Mouse (Mus musculus) kidney, postnatal 36 days (tissue): Measurements from ENCODE around the gene Gcnt2.

Experiments
- DNase-seq, 2 experiments: peaks; one replicate each; pipeline ENCODE4 v3.0.0; 2021 to 2022; ENCODE audit warnings: mixed read lengths in 2 of 2

Gcnt2 gene

GRCm38 (mm10) chr13:40906528-40906927, 47.0 kb downstream of the Gcnt2 start:
- DNase-seq, result no peak

- DNase-seq, result no peak
Observed at GRCm38 (mm10) chr13:40907274-40907673, 47.7 kb downstream of the Gcnt2 start.

GRCm38 (mm10) chr13:40908044-40908443, 48.5 kb downstream of the Gcnt2 start:
- no peak for DNase-seq

- DNase-seq, result no peak
Observed at GRCm38 (mm10) chr13:40909060-40909459, 49.5 kb downstream of the Gcnt2 start.

- no peak for DNase-seq
Observed at GRCm38 (mm10) chr13:40910047-40910446, 50.5 kb downstream of the Gcnt2 start.

GRCm38 (mm10) chr13:40911951-40912350, 52.4 kb downstream of the Gcnt2 start:
- DNase-seq, result no peak

GRCm38 (mm10) chr13:40913395-40914018, 54.0 kb downstream of the Gcnt2 start:
- no peak for DNase-seq

- no peak for DNase-seq
Observed at GRCm38 (mm10) chr13:40914053-40914585, 54.6 kb downstream of the Gcnt2 start.

GRCm38 (mm10) chr13:40916321-40917160, 57.0 kb downstream of the Gcnt2 start:
- DNase-seq, result no peak

GRCm38 (mm10) chr13:40917161-40918091, 57.9 kb downstream of the Gcnt2 start:
- peak; percentile 81 to 84 for DNase-seq

- DNase-seq, result peak; percentile 59 to 65
Observed at GRCm38 (mm10) chr13:40921326-40922059, 61.9 kb downstream of the Gcnt2 start.

GRCm38 (mm10) chr13:40922311-40922877, 62.8 kb downstream of the Gcnt2 start:
- no peak for DNase-seq

GRCm38 (mm10) chr13:40923756-40924315, 64.3 kb downstream of the Gcnt2 start:
- no peak for DNase-seq

- DNase-seq, result no peak
Observed at GRCm38 (mm10) chr13:40928192-40928898, 68.8 kb downstream of the Gcnt2 start.

GRCm38 (mm10) chr13:40931871-40932270, 72.3 kb downstream of the Gcnt2 start:
- peak; percentile 73 to 84 for DNase-seq

GRCm38 (mm10) chr13:40932573-40932972, 73.0 kb downstream of the Gcnt2 start:
- peak in 1 of 2 experiments; percentile 30 for DNase-seq

GRCm38 (mm10) chr13:40934341-40934740, 74.8 kb downstream of the Gcnt2 start:
- DNase-seq, result peak; percentile 81 to 82

GRCm38 (mm10) chr13:40937586-40937985, 78.0 kb downstream of the Gcnt2 start:
- no peak for DNase-seq

- peak in 1 of 2 experiments; percentile 50 for DNase-seq
Observed at GRCm38 (mm10) chr13:40938485-40939357, 79.2 kb downstream of the Gcnt2 start.

- DNase-seq, result no peak
Observed at GRCm38 (mm10) chr13:40943066-40943465, 83.5 kb downstream of the Gcnt2 start.
